Mouse (Mus musculus) forebrain, embryonic 16.5 days (tissue): ENCODE measurements at regions not wholly inside any gene's neighbourhood (a gene's known extent, or its start where the extent isn't known, plus 50 kb on each side); places are given as distances from the start of the nearest gene placed in this dataset.
"Not testable (repeated sequence)": the region's sequence is repeated elsewhere in the genome, so short reads cannot be mapped to it uniquely, and the experiment has no call there.

Experiments
- ATAC-seq: fragments of 200-750 bp; cut with Nextera tagmentation; 2 replicates; pipeline ENCODE4 v1.8.0; 2017; ENCODE audit warnings: mild to moderate bottlenecking, moderate library complexity
- H3K27ac ChIP-seq: fragments of 300-500 bp; sonication (generic); 2 replicates; pipeline ENCODE4 v1.5.1; 2014; ENCODE audit warnings: low read length, control low read depth
- H3K27me3 ChIP-seq: fragments of 300-500 bp; sonication (generic); replicated peaks from 2 replicates; pipeline ENCODE4 v1.6.1; 2014; ENCODE audit warnings: low read length; ENCODE audit not compliant: control insufficient read depth, insufficient read depth
- H3K36me3 ChIP-seq: fragments of 300-500 bp; sonication (generic); 2 replicates; pipeline ENCODE4 v1.6.1; 2014; ENCODE audit not compliant: control insufficient read depth, insufficient read depth
- H3K4me1 ChIP-seq: fragments of 300-500 bp; sonication (generic); replicated peaks from 2 replicates; pipeline ENCODE4 v1.6.1; 2014; ENCODE audit warnings: low read length; ENCODE audit not compliant: control insufficient read depth, insufficient read depth
- H3K4me2 ChIP-seq: fragments of 300-500 bp; sonication (generic); 2 replicates; pipeline ENCODE4 v1.6.1; 2014; ENCODE audit warnings: mild to moderate bottlenecking, low read length, control low read depth
- H3K4me3 ChIP-seq: fragments of 300-500 bp; sonication (generic); replicated peaks from 2 replicates; pipeline ENCODE4 v1.5.1; 2014; ENCODE audit warnings: mild to moderate bottlenecking, low read length, control low read depth
- H3K9ac ChIP-seq: fragments of 300-500 bp; sonication (generic); replicated peaks from 2 replicates; pipeline ENCODE4 v1.6.1; 2014; ENCODE audit warnings: low read depth, low read length, control low read depth
- H3K9me3 ChIP-seq: fragments of 300-500 bp; sonication (generic); 2 replicates; pipeline ENCODE4 v1.6.1; 2016; ENCODE audit warnings: low read length; ENCODE audit not compliant: control insufficient read depth
- WGBS: fragments of 180-500 bp; shearing (Covaris S2); extraction: QIAGEN DNeasy Blood & Tissue Kit; methylation state at CpG from one replicate; pipeline ENCODE4 v1.1.7; 2014; 5-methylcytosine and 5-hydroxymethylcytosine counted together

GRCm38 (mm10) chr13:99128979-99129378, 55.6 kb upstream of the Zfp366 start:
- Histone ChIP-seq H3K9me3 (no peaks in the 10 kb centered on the region), H3K27me3 (no peaks in the 10 kb centered on the region), H3K4me1 (no peaks in the 10 kb centered on the region; the same call in 1 of the 2 replicates), H3K9ac (no peak overlapping the region), H3K36me3 (no peaks in the 10 kb centered on the region), H3K27ac (no peak overlapping the region), H3K4me3 (no peak overlapping the region), H3K4me2 (no peak overlapping the region)
- no peak for ATAC-seq
- 17% methylated on average over 2 of the region's 2 CpGs for WGBS

- Histone ChIP-seq H3K4me2 (no peak overlapping the region), H3K4me3 (no peak overlapping the region), H3K27ac (no peak overlapping the region), H3K9ac (no peak overlapping the region), H3K4me1 (no peaks in the 10 kb centered on the region; the same call in 1 of the 2 replicates), H3K27me3 (no peaks in the 10 kb centered on the region), H3K9me3 (no peaks in the 10 kb centered on the region), H3K36me3 (no peaks in the 10 kb centered on the region)
- 77% methylated on average over 5 of the region's 5 CpGs for WGBS
- no peak for ATAC-seq
Observed at GRCm38 (mm10) chr13:99128284-99128691, 56.3 kb upstream of the Zfp366 start.

GRCm38 (mm10) chr13:99127716-99128115, 56.9 kb upstream of the Zfp366 start:
- 69% methylated on average over 5 of the region's 5 CpGs for WGBS
- Histone ChIP-seq H3K4me3 (no peak overlapping the region), H3K4me2 (no peak overlapping the region), H3K27me3 (no peaks in the 10 kb centered on the region), H3K9ac (no peak overlapping the region), H3K9me3 (no peaks in the 10 kb centered on the region), H3K4me1 (no peaks in the 10 kb centered on the region; the same call in 1 of the 2 replicates), H3K36me3 (no peaks in the 10 kb centered on the region), H3K27ac (no peak overlapping the region)
- no peak for ATAC-seq

- not testable (repeated sequence) for H3K9ac ChIP-seq, H3K36me3 ChIP-seq, H3K4me3 ChIP-seq, H3K4me1 ChIP-seq, H3K27me3 ChIP-seq, ATAC-seq, H3K27ac ChIP-seq, H3K4me2 ChIP-seq, H3K9me3 ChIP-seq
- 97% methylated on average over 10 of the region's 10 CpGs for WGBS
Observed at GRCm38 (mm10) chr13:99126971-99127370, 57.7 kb upstream of the Zfp366 start.

- no peak for ATAC-seq
- no peak overlapping the region for H3K9ac ChIP-seq
- no peaks in the 10 kb centered on the region for H3K36me3 ChIP-seq
- H3K27ac ChIP-seq: no peak overlapping the region
- no peak overlapping the region for H3K4me3 ChIP-seq
- H3K4me1 ChIP-seq: no peaks in the 10 kb centered on the region; the same call in 1 of the 2 replicates
- WGBS: 85% methylated on average over 8 of the region's 8 CpGs
- H3K4me2 ChIP-seq: no peak overlapping the region
- no peaks in the 10 kb centered on the region for H3K27me3 ChIP-seq
- no peaks in the 10 kb centered on the region for H3K9me3 ChIP-seq
Observed at GRCm38 (mm10) chr13:99126538-99126937, 58.1 kb upstream of the Zfp366 start.

- ATAC-seq: no peak
- Histone ChIP-seq H3K4me2 (no peak overlapping the region), H3K27ac (no peak overlapping the region), H3K27me3 (no peaks in the 10 kb centered on the region), H3K36me3 (no peaks in the 10 kb centered on the region), H3K4me3 (no peak overlapping the region), H3K4me1 (no peaks in the 10 kb centered on the region; the same call in 1 of the 2 replicates), H3K9me3 (no peaks in the 10 kb centered on the region), H3K9ac (no peak overlapping the region)
- WGBS: 76% methylated on average over 1 of the region's 1 CpGs
Observed at GRCm38 (mm10) chr13:99125946-99126345, 58.7 kb upstream of the Zfp366 start.

GRCm38 (mm10) chr13:99124894-99125570, 59.6 kb upstream of the Zfp366 start:
- H3K9ac ChIP-seq: no peak overlapping the region
- no peak overlapping the region for H3K27ac ChIP-seq
- H3K4me1 ChIP-seq: no peaks in the 10 kb centered on the region; the same call in 1 of the 2 replicates
- WGBS: 80% methylated on average over 10 of the region's 10 CpGs
- no peak overlapping the region for H3K4me2 ChIP-seq
- no peaks in the 10 kb centered on the region for H3K9me3 ChIP-seq
- no peaks in the 10 kb centered on the region for H3K27me3 ChIP-seq
- no peak overlapping the region for H3K4me3 ChIP-seq
- ATAC-seq: no peak
- no peaks in the 10 kb centered on the region for H3K36me3 ChIP-seq

GRCm38 (mm10) chr13:99124141-99124540, 60.5 kb upstream of the Zfp366 start:
- no peak for ATAC-seq
- Histone ChIP-seq H3K27me3 (no peaks in the 10 kb centered on the region), H3K4me1 (peaks cover 2% of the 10 kb centered on the region; the same call in 1 of the 2 replicates), H3K9me3 (no peaks in the 10 kb centered on the region), H3K4me3 (no peak overlapping the region), H3K27ac (no peak overlapping the region), H3K36me3 (no peaks in the 10 kb centered on the region), H3K4me2 (no peak overlapping the region), H3K9ac (no peak overlapping the region)
- 50% methylated on average over 2 of the region's 2 CpGs for WGBS

- Histone ChIP-seq H3K9ac (no peak overlapping the region), H3K27me3 (no peaks in the 10 kb centered on the region), H3K9me3 (no peaks in the 10 kb centered on the region), H3K4me1 (peaks cover 7% of the 10 kb centered on the region), H3K36me3 (no peaks in the 10 kb centered on the region), H3K27ac (no peak overlapping the region), H3K4me2 (no peak overlapping the region), H3K4me3 (no peak overlapping the region)
- ATAC-seq: no peak
- WGBS: 80% methylated on average over 12 of the region's 12 CpGs
Observed at GRCm38 (mm10) chr13:99123476-99124140, 61.0 kb upstream of the Zfp366 start.
